Mouse (Mus musculus) heart, embryonic 15.5 days (tissue): ENCODE results near the gene Strap. TPM values are rescaled to one million over a fixed set of nuclear protein-coding genes. Genes with fewer than 3 reads are reported as not detected.
A peak's percentile ranks its signal among the peaks of the same experiment; 100 is the strongest.

Experiments
- ATAC-seq: fragments of 200-750 bp; cut with Nextera tagmentation; replicated peaks from 2 replicates; pipeline ENCODE4 v1.8.0; 2017; ENCODE audit warnings: low read depth, moderate TSS enrichment; ENCODE audit not compliant: insufficient number of reproducible peaks, insufficient read depth, low FRiP score
- H3K27ac ChIP-seq: fragments of 300-500 bp; sonication (generic); 2 replicates; pipeline ENCODE4 v1.5.1; 2015; ENCODE audit warnings: mild to moderate bottlenecking, inconsistent platforms
- H3K27me3 ChIP-seq: fragments of 300-500 bp; sonication (generic); 2 replicates; pipeline ENCODE4 v1.6.1; 2015; ENCODE audit warnings: inconsistent platforms
- H3K36me3 ChIP-seq: fragments of 300-500 bp; sonication (generic); 2 replicates; pipeline ENCODE4 v1.6.1; 2015; ENCODE audit warnings: mild to moderate bottlenecking, inconsistent platforms
- H3K4me1 ChIP-seq: fragments of 300-500 bp; sonication (generic); replicated peaks from 2 replicates; pipeline ENCODE4 v1.6.1; 2015; ENCODE audit warnings: inconsistent platforms
- H3K4me2 ChIP-seq: fragments of 300-500 bp; sonication (generic); 2 replicates; pipeline ENCODE4 v1.6.1; 2015; ENCODE audit warnings: inconsistent platforms, mild to moderate bottlenecking, moderate library complexity
- H3K4me3 ChIP-seq: fragments of 300-500 bp; sonication (generic); 2 replicates; pipeline ENCODE4 v1.5.1; 2015; ENCODE audit warnings: mild to moderate bottlenecking, inconsistent platforms
- H3K9ac ChIP-seq: fragments of 300-500 bp; sonication (generic); 2 replicates; pipeline ENCODE4 v1.6.1; 2015; ENCODE audit warnings: mild to moderate bottlenecking, inconsistent platforms
- H3K9me3 ChIP-seq: fragments of 300-500 bp; sonication (generic); replicated peaks from 2 replicates; pipeline ENCODE4 v1.6.1; 2016; ENCODE audit warnings: inconsistent platforms
- WGBS: fragments of 180-500 bp; shearing (Covaris S2); methylation state at CpG from one replicate; pipeline ENCODE4 v1.1.7; 2015; ENCODE audit warnings: mixed read lengths; 5-methylcytosine and 5-hydroxymethylcytosine counted together
- polyA plus RNA-seq: library from polyadenylated mRNA; unstranded; fragments of >200 nt; fragmentation: Nextera tagmentation; extraction: Ambion mirVana; gene quantifications from 2 replicates; pipeline ENCODE4 v1.2.1, GENCODE M21; 2015

The Strap gene
- 106 and 109 TPM in 2 replicates for polyA plus RNA-seq

DNA sequence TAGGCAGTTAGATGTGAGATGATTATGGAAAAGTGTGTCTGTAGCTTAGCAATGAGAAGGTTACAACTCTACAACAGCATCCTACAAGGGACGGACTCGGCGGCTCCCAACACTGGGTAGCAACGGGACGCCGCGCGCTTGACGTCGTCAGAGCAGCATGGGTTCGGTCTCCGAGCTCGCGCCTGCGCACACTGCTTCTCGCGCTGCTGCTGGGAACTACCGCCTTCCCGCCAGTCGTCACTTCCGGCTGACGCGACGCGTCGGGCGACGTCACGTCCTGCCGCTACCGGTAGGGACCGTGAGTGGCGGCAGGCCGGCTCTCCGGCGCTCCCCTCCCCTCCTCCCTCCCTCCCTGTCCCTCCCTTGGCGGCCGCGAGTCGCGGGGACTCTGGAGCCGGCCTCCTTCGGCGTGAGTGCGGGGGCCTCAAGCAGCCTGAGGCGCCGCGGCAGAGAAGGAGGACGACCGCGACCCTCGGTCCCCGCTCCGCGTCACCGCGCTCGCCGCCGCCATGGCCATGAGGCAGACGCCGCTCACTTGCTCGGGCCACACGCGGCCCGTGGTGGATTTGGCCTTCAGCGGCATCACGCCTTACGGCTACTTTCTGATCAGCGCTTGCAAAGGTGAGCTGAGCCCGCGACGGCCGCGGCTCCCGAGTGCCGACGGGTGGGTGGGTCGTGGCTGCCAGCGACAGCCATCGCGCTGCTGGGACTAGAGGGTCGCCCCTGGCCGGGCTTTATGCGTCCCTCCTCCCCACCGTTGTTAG lies at the start of gene Strap:
Gene Strap, plus strand, starts transcription at position 233 of the 764 bp plus-strand sequence.
- peak within 1 kb of the TSS; percentile 80 for H3K4me2 ChIP-seq
- no peaks in the 10 kb centered on the region for H3K9me3 ChIP-seq
- peak; percentile 97 for ATAC-seq
- peak within 1 kb of the TSS; percentile 80 for H3K4me3 ChIP-seq
- peak within 1 kb of the TSS; percentile 84 for H3K9ac ChIP-seq
- WGBS = under 1% methylated on average over 80 of the region's 86 CpGs
- peaks cover 16% of the 10 kb centered on the region for H3K36me3 ChIP-seq
- H3K4me1 ChIP-seq = peaks cover 14% of the 10 kb centered on the region
- peak within 1 kb of the TSS; percentile 78 for H3K27ac ChIP-seq
- peaks cover 7% of the 10 kb centered on the region for H3K27me3 ChIP-seq

DNA sequence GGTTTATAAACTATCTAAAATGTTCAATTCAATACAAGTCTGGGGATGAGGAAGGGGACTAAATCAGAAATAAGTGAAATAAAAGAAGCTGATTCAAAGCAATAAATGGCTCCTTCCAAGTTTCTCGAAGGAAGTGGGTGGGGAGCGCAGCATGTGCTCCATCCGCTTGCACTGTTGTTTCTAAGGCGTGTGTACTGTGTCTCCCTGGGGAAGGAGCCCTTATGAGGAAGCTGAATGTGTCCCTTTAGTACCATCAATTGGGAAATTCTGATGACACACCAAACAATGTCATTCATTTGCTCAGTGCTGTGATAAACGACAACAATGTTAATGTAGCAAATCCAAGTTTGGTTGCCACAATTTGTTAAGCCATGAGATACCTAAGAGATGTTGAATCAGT lies 47.2 kb upstream of the Strap start:
- 86% methylated on average over 5 of the region's 5 CpGs for WGBS
- no peaks in the 10 kb centered on the region for H3K36me3 ChIP-seq
- H3K4me3 ChIP-seq = no peak overlapping the region
- no peak for ATAC-seq
- no peak overlapping the region for H3K9ac ChIP-seq
- no peak overlapping the region for H3K27ac ChIP-seq
- H3K9me3 ChIP-seq = no peaks in the 10 kb centered on the region
- no peak overlapping the region for H3K4me2 ChIP-seq
- H3K4me1 ChIP-seq = no peaks in the 10 kb centered on the region
- H3K27me3 ChIP-seq = no peaks in the 10 kb centered on the region

DNA sequence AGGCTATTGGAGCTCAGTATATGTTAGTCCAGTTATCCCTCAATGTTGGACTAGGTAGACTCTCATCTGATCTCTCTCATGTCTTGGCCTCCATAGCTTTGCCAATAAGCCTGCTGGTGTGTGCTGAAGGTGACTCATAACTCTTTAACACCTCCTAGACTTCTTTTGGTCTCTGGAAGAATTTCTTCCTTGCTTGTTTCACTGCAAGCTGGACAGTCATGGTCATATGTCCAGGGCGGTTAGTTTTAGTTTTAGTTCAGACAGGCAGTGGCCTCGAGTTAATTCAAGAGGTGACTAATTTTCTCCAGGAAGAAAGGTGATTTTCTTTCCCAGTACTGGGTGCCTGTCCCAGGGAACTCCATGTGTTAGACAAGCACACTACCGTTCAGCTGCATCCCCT lies 46.8 kb upstream of the Strap start:
- Histone ChIP-seq H3K36me3 (no peaks in the 10 kb centered on the region), H3K4me1 (no peaks in the 10 kb centered on the region), H3K9ac (no peak overlapping the region), H3K4me3 (no peak overlapping the region), H3K27me3 (no peaks in the 10 kb centered on the region), H3K4me2 (no peak overlapping the region), H3K27ac (no peak overlapping the region), H3K9me3 (no peaks in the 10 kb centered on the region)
- no peak for ATAC-seq
- 79% methylated on average over 3 of the region's 3 CpGs for WGBS

DNA sequence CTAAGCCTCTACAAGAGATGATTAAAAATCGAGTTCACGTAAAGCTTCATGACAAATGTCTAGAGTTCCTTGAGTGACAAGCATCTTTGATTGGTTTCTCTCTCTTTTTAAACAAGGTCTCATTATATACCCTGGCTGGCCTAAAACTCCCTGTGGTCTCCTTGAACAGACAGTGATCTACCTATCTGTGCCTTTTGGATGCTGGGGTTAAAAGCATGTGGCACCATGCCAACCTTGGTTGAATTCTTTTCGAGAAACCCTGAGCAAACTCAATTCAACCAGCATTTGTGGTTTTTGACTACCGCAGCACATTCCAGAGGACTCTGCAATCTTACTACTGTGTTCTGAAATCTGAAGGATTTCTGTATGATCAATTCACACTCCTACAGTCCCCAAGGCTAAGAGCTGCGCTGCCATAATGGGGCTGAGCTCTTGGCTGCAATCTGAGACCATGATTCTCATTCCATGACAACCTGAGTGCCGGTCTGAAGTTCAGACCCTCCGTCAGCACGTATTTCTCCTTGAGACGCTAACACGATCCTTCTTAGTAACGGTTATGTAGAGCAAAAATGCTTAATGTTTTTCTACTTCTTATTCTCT lies 46.3 kb upstream of the Strap start:
- no peak overlapping the region for H3K9ac ChIP-seq
- no peaks in the 10 kb centered on the region for H3K36me3 ChIP-seq
- no peak overlapping the region for H3K4me2 ChIP-seq
- H3K9me3 ChIP-seq = no peaks in the 10 kb centered on the region
- H3K27ac ChIP-seq = no peak overlapping the region
- no peak overlapping the region for H3K4me3 ChIP-seq
- WGBS = 73% methylated on average over 11 of the region's 11 CpGs
- ATAC-seq = no peak
- no peaks in the 10 kb centered on the region for H3K4me1 ChIP-seq
- no peaks in the 10 kb centered on the region for H3K27me3 ChIP-seq

- WGBS = 43% methylated on average over 2 of the region's 2 CpGs
- Histone ChIP-seq H3K36me3 (no peaks in the 10 kb centered on the region), H3K4me3 (no peak overlapping the region), H3K27me3 (no peaks in the 10 kb centered on the region), H3K4me1 (no peaks in the 10 kb centered on the region), H3K9me3 (no peaks in the 10 kb centered on the region), H3K27ac (peak overlapping the region; percentile 53), H3K9ac (no peak overlapping the region), H3K4me2 (no peak overlapping the region)
- peak; percentile 47; the same call in 1 of the 2 replicates for ATAC-seq
Observed at GRCm38 (mm10) chr6:137690550-137691119, 44.2 kb upstream of the Strap start.

DNA sequence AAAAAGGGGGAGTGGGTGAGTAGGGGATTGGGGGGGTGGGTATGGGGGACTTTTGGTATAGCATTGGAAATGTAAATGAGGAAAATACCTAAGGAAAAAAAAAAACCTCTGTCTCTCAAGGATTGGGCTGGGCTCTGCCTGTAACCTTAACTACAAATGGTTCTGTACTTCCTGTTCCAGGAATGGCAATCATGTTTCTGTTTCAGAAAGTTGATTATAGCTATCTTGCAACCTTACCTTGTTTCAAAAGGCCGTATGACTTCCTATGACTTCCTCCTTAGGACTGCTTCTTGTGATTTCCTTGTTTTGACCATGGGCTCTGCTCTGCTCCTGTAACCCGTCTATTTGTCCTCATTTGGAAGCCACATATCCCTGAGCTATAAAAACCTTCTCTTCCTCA lies 40.6 kb upstream of the Strap start:
- 59% methylated on average over 2 of the region's 2 CpGs for WGBS
- no peaks in the 10 kb centered on the region for H3K36me3 ChIP-seq
- H3K4me1 ChIP-seq = peaks cover 6% of the 10 kb centered on the region; the same call in 1 of the 2 replicates
- H3K9me3 ChIP-seq = no peaks in the 10 kb centered on the region
- H3K4me2 ChIP-seq = no peak overlapping the region
- H3K27me3 ChIP-seq = no peaks in the 10 kb centered on the region
- no peak overlapping the region for H3K27ac ChIP-seq
- no peak overlapping the region for H3K4me3 ChIP-seq
- no peak for ATAC-seq
- H3K9ac ChIP-seq = no peak overlapping the region

GRCm38 (mm10) chr6:137695046-137695445 lies 39.8 kb upstream of the Strap start:
- ATAC-seq = no peak
- H3K36me3 ChIP-seq = no peaks in the 10 kb centered on the region
- no peaks in the 10 kb centered on the region for H3K27me3 ChIP-seq
- H3K4me2 ChIP-seq = no peak overlapping the region
- H3K4me1 ChIP-seq = peaks cover 6% of the 10 kb centered on the region; the same call in 1 of the 2 replicates
- H3K27ac ChIP-seq = no peak overlapping the region
- 89% methylated on average over 8 of the region's 8 CpGs for WGBS
- no peak overlapping the region for H3K9ac ChIP-seq
- no peaks in the 10 kb centered on the region for H3K9me3 ChIP-seq
- H3K4me3 ChIP-seq = no peak overlapping the region

DNA sequence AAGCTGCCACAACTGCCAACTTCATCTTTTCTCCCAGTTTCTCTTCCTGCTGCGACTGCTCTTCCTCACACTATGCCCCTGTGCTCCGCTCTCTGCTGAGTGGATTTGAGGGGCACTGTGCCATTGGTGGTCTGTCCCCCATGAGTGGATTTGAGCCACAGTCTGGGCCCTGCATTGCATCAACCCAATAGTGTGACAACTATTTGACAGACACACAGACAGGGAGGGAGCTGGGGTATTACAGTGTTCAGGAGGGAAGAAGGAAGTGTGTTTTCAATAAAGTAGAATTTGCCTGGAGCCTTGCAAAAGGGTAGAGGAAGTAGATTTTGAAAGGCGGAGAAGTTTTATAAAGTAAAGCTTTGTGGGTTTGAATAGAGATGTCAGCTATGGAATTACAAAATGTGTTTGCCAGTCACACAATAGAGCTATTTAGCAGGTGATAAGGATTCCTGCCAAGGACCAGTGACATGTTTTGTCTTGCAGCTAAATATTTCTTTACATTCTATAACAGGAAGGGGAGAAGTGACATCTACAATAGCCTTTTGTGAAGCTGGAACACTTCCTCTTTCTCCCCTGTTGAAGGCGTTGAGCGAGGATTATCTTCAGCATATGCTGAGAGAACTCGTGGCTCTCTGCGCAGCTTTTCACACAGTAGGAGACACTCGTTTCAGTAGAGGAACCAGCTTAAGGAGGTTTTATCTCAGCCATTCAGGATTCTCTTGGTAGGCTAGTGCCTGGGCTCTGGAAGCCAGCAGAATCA lies 38.3 kb upstream of the Strap start:
- Histone ChIP-seq H3K36me3 (no peaks in the 10 kb centered on the region), H3K9ac (no peak overlapping the region), H3K27ac (peak overlapping the region; percentile 46), H3K27me3 (no peaks in the 10 kb centered on the region), H3K9me3 (no peaks in the 10 kb centered on the region), H3K4me3 (no peak overlapping the region), H3K4me1 (peaks cover 6% of the 10 kb centered on the region; the same call in 1 of the 2 replicates), H3K4me2 (no peak overlapping the region)
- WGBS = 45% methylated on average over 8 of the region's 8 CpGs
- no peak for ATAC-seq

GRCm38 (mm10) chr6:137699434-137699833 lies 35.4 kb upstream of the Strap start:
- Histone ChIP-seq H3K36me3 (no peaks in the 10 kb centered on the region), H3K27ac (no peak overlapping the region), H3K9me3 (no peaks in the 10 kb centered on the region), H3K4me3 (no peak overlapping the region), H3K9ac (no peak overlapping the region), H3K4me1 (peaks cover 18% of the 10 kb centered on the region), H3K4me2 (no peak overlapping the region), H3K27me3 (no peaks in the 10 kb centered on the region)
- ATAC-seq = no peak
- WGBS = 84% methylated on average over 7 of the region's 7 CpGs

DNA sequence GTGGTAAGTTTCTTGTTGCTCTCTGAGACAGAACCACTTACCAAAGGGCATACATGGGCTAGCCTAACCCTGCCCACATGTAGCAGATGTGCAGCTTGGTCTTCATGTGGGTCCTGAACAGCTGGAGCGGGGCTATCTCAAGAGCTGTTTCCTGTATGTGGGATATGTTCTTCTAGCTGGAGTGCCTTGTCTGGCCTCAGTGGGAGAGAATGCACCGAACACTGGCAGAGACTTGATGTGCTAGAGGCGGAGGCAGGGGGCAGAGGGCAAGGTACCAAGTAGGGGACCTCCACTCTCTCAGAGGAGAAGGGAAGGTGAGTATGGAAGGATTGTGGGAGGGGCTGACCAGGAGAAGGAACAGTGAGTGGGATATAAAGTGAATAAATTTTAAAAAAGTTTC lies 32.7 kb upstream of the Strap start:
- 75% methylated on average over 3 of the region's 3 CpGs for WGBS
- peak overlapping the region; percentile 64 for H3K27ac ChIP-seq
- no peaks in the 10 kb centered on the region for H3K27me3 ChIP-seq
- H3K4me3 ChIP-seq = no peak overlapping the region
- H3K9me3 ChIP-seq = no peaks in the 10 kb centered on the region
- no peak overlapping the region for H3K4me2 ChIP-seq
- no peak for ATAC-seq
- H3K36me3 ChIP-seq = no peaks in the 10 kb centered on the region
- H3K9ac ChIP-seq = no peak overlapping the region
- peaks cover 20% of the 10 kb centered on the region for H3K4me1 ChIP-seq

- Histone ChIP-seq H3K4me3 (no peak overlapping the region), H3K27me3 (no peaks in the 10 kb centered on the region), H3K4me2 (no peak overlapping the region), H3K9ac (no peak overlapping the region), H3K27ac (peak overlapping the region; percentile 85), H3K36me3 (no peaks in the 10 kb centered on the region), H3K4me1 (peaks cover 20% of the 10 kb centered on the region), H3K9me3 (no peaks in the 10 kb centered on the region)
- 0 out of 2 replicates have a peak, but pooled peaks have one; percentile 18 for ATAC-seq
- WGBS = 61% methylated on average over 4 of the region's 4 CpGs
Observed at GRCm38 (mm10) chr6:137702918-137703317, 32.0 kb upstream of the Strap start.
